Mouse (Mus musculus) layer of hippocampus, adult 18-20 months (tissue): ENCODE data around the gene Lbr. TPM values are rescaled to one million over a fixed set of nuclear protein-coding genes. Genes with fewer than 3 reads are reported as not detected.

Source experiments
- DNase-seq, 2 experiments: peaks; one replicate each; pipeline ENCODE4 v3.0.0; 2022; ENCODE audit warnings: low spot score in 2 of 2
- total RNA-seq, 2 experiments: library from RNA; stranded (reverse); gene quantifications; 2 replicates each; pipeline ENCODE4 v1.2.3; 2021

The Lbr gene
- total RNA-seq, 2 experiments from 2014 or later: 13.2 to 13.7 TPM

- DNase-seq: no peak
These were observed 10.4 kb upstream of the Lbr start for GRCm38 (mm10) chr1:181853081-181853736.

- DNase-seq: no peak
These were observed 9.6 kb upstream of the Lbr start for GRCm38 (mm10) chr1:181852466-181852865.

GRCm38 (mm10) chr1:181851521-181852310, 8.9 kb upstream of the Lbr start:
- peak; percentile 37 to 73 for DNase-seq

GRCm38 (mm10) chr1:181850441-181850840, 7.6 kb upstream of the Lbr start:
- DNase-seq: no peak

GRCm38 (mm10) chr1:181848210-181848609, 5.4 kb upstream of the Lbr start:
- DNase-seq: no peak

- DNase-seq: no peak
These were observed 4.5 kb upstream of the Lbr start for GRCm38 (mm10) chr1:181847396-181847795.

- DNase-seq: no peak
These were observed 2.9 kb upstream of the Lbr start for GRCm38 (mm10) chr1:181845767-181846166.

GRCm38 (mm10) chr1:181844874-181845547, 2.2 kb upstream of the Lbr start:
- no peak for DNase-seq

- peak; percentile 94 to 95 for DNase-seq
These were observed 778 bp downstream of the Lbr start for GRCm38 (mm10) chr1:181841864-181842672.

GRCm38 (mm10) chr1:181841396-181841795, 1.4 kb downstream of the Lbr start:
- no peak for DNase-seq

- DNase-seq: no peak
These were observed 3.0 kb downstream of the Lbr start for GRCm38 (mm10) chr1:181839746-181840366.

- DNase-seq: no peak
These were observed 4.7 kb downstream of the Lbr start for GRCm38 (mm10) chr1:181838111-181838510.

- no peak for DNase-seq
These were observed 9.7 kb downstream of the Lbr start for GRCm38 (mm10) chr1:181833143-181833542.

- DNase-seq: peak in 1 of 2 experiments; percentile 21
These were observed 10.1 kb downstream of the Lbr start for GRCm38 (mm10) chr1:181832720-181833119.

GRCm38 (mm10) chr1:181828365-181828764, 14.5 kb downstream of the Lbr start:
- no peak for DNase-seq

- no peak for DNase-seq
These were observed 16.1 kb downstream of the Lbr start for GRCm38 (mm10) chr1:181826716-181827115.

- DNase-seq: peak; percentile 73 to 89
These were observed 31.2 kb downstream of the Lbr start for GRCm38 (mm10) chr1:181811481-181812223.

GRCm38 (mm10) chr1:181800667-181801066, 42.2 kb downstream of the Lbr start:
- DNase-seq: no peak

GRCm38 (mm10) chr1:181799911-181800310, 42.9 kb downstream of the Lbr start:
- no peak for DNase-seq

- DNase-seq: peak in 1 of 2 experiments; percentile 60
These were observed 49.3 kb downstream of the Lbr start for GRCm38 (mm10) chr1:181793541-181793940.
